ENCODE assay signal across 15 mouse cellular contexts in genomic region chr6:125067571-125067995, GRCm38 (mm10). TPM values are rescaled to one million over a fixed set of nuclear protein-coding genes. Genes with fewer than 3 reads are reported as not detected.
DNase-seq lines count a peak whose midpoint lies in the region; ATAC-seq and TF ChIP-seq lines count a peak whose summit lies in the region.
"Had no signal": no experiment of that assay in that cellular context is flagged by ENCODE, and none has a peak within 500 bp of the region (broad histone marks: within the 10 kb centered on the region; RNA-seq: fewer than 3 reads in every experiment).

Gene Lpar5, plus strand, starts transcription at chr6:125067920.

- WGBS in embryonic facial prominence, embryonic 15.5 days: 46% methylated on average over 8 of the region's 8 CpGs
- 95% methylated on average over 6 of the region's 8 CpGs for WGBS in macrophage (ENCODE audit: missing documents)
- 69% methylated on average over 8 of the region's 8 CpGs for WGBS in hindbrain, embryonic 16.5 days

- ATAC-seq in embryonic facial prominence, embryonic 15.5 days (ENCODE audit: insufficient number of reproducible peaks, low FRiP score, low TSS enrichment, low read depth): no peak
- ATAC-seq in hindbrain, embryonic 16.5 days: no peak
- ATAC-seq: Patski had no signal

- no peak for TF ChIP-seq CTCF in CH12.LX (conservative IDR thresholded peaks at IDR 0.05 in 1 of 2, IDR thresholded peaks at IDR 0.05 in 1 of 2; ENCODE audit: low read depth in 2 of 2, low read length in 2 of 2)

- no peak within 1 kb of the TSS for H3K9ac ChIP-seq in CH12.LX (ENCODE audit: insufficient read depth, low read depth)
- no peak within 1 kb of the TSS for H3K9ac ChIP-seq in embryonic facial prominence, embryonic 15.5 days
- no peak within 1 kb of the TSS for H3K9ac ChIP-seq in hindbrain, embryonic 16.5 days (ENCODE audit: low read depth, low read length)
- H3K9ac ChIP-seq: lung, embryonic 15.5 days; neural tube, embryonic 15.5 days had no signal

- in situ Hi-C loops in CH12.LX (cut with MboI; ENCODE audit: low pct_ligation_motif_present, low pct_unique_long_range_greater_than_20kb, low sequenced_read_pairs): no loop called here

- H3K36me3 ChIP-seq in CH12.LX (replicated peaks in 1 of 2; ENCODE audit: control insufficient read depth in 1 of 2, insufficient read depth in 1 of 2, low read length in 1 of 2): no peaks in the 10 kb centered on the region
- H3K36me3 ChIP-seq in embryonic facial prominence, embryonic 15.5 days: no peaks in the 10 kb centered on the region
- no peaks in the 10 kb centered on the region for H3K36me3 ChIP-seq in macrophage (ENCODE audit: inconsistent target)
- no peaks in the 10 kb centered on the region for H3K36me3 ChIP-seq in hindbrain, embryonic 16.5 days (ENCODE audit: control insufficient read depth, insufficient read depth, low read length)
- H3K36me3 ChIP-seq: lung, embryonic 15.5 days; neural tube, embryonic 15.5 days had no signal

- H3K4me2 ChIP-seq in CH12.LX (ENCODE audit: insufficient read depth, low read depth, poor library complexity, severe bottlenecking): peak within 1 kb of the TSS; percentile 31; the same call in 1 of the 2 replicates
- H3K4me2 ChIP-seq in embryonic facial prominence, embryonic 15.5 days (replicated peaks): 0 out of 2 replicates have a peak within 1 kb of the TSS, but pooled peaks have one; percentile 1
- H3K4me2 ChIP-seq in hindbrain, embryonic 16.5 days (ENCODE audit: low read length): no peak within 1 kb of the TSS
- H3K4me2 ChIP-seq: lung, embryonic 15.5 days; neural tube, embryonic 15.5 days had no signal

- dilution Hi-C loops in CH12.LX (cut with MboI; ENCODE audit: extremely low pct_ligation_motif_present, extremely low pct_unique_long_range_greater_than_20kb, low sequenced_read_pairs): no loop called here

- H3K9me3 ChIP-seq in CH12.LX (replicated peaks; ENCODE audit: low read length): no peaks in the 10 kb centered on the region
- no peaks in the 10 kb centered on the region for H3K9me3 ChIP-seq in embryonic facial prominence, embryonic 15.5 days (replicated peaks)
- no peaks in the 10 kb centered on the region for H3K9me3 ChIP-seq in hindbrain, embryonic 16.5 days (ENCODE audit: control insufficient read depth, low read length)
- H3K9me3 ChIP-seq: lung, embryonic 15.5 days; neural tube, embryonic 15.5 days had no signal

- DNase-seq in CD4-positive, CD25-positive, alpha-beta regulatory T cell, adult 2 months (ENCODE audit: low read depth, low spot score): peak; percentile 52
- DNase-seq in CH12.LX (ENCODE audit: extremely low read depth): no peak
- DNase-seq in retina, embryonic 14.5 days (ENCODE audit: low spot score): no peak
- no peak for DNase-seq in cerebellum, adult 18-20 months
- DNase-seq: cerebellum, adult 9-11 months; midbrain, embryonic 14.5 days; right cerebral cortex, postnatal 4 days had no signal

- no peak for TF ChIP-seq EP300 in CH12.LX (IDR thresholded peaks at IDR 0.05; ENCODE audit: low read length)

- no peak within 1 kb of the TSS for H3K27ac ChIP-seq in CH12.LX (ENCODE audit: insufficient read depth, low read depth)
- H3K27ac ChIP-seq in embryonic facial prominence, embryonic 15.5 days (replicated peaks): peak within 1 kb of the TSS; percentile 4; the same call in 1 of the 2 replicates
- H3K27ac ChIP-seq in macrophage: no peak within 1 kb of the TSS
- no peak within 1 kb of the TSS for H3K27ac ChIP-seq in hindbrain, embryonic 16.5 days (ENCODE audit: low read depth, low read length)
- H3K27ac ChIP-seq: kidney, postnatal 0 days; lung, embryonic 15.5 days; neural tube, embryonic 15.5 days had no signal

- H3K4me3 ChIP-seq in CH12.LX (replicated peaks in 1 of 3; ENCODE audit: low read depth in 2 of 3, low read length in 2 of 3, poor library complexity in 1 of 3): peak within 1 kb of the TSS in 2 of 3 experiments; percentile 25 to 29
- H3K4me3 ChIP-seq in embryonic facial prominence, embryonic 15.5 days (replicated peaks): peak within 1 kb of the TSS; percentile 17; the same call in 1 of the 2 replicates
- no peak within 1 kb of the TSS for H3K4me3 ChIP-seq in macrophage (ENCODE audit: inconsistent target)
- no peak within 1 kb of the TSS for H3K4me3 ChIP-seq in hindbrain, embryonic 16.5 days (ENCODE audit: low read length)
- H3K4me3 ChIP-seq: lung, embryonic 15.5 days; neural tube, embryonic 15.5 days had no signal

- peaks cover 8 to 24% of the 10 kb centered on the region in 2 experiments for H3K4me1 ChIP-seq in CH12.LX (ENCODE audit: control insufficient read depth in 1 of 2, insufficient read depth in 2 of 2)
- peaks cover 16% of the 10 kb centered on the region for H3K4me1 ChIP-seq in embryonic facial prominence, embryonic 15.5 days
- no peaks in the 10 kb centered on the region for H3K4me1 ChIP-seq in hindbrain, embryonic 16.5 days (ENCODE audit: control insufficient read depth, insufficient read depth, low read depth, low read length)

- TF ChIP-seq RAD21 in CH12.LX (IDR thresholded peaks at IDR 0.05; ENCODE audit: low read depth, low read length): no peak

- no peaks in the 10 kb centered on the region for H3K27me3 ChIP-seq in CH12.LX (replicated peaks)
- no peaks in the 10 kb centered on the region for H3K27me3 ChIP-seq in embryonic facial prominence, embryonic 15.5 days
- no peaks in the 10 kb centered on the region for H3K27me3 ChIP-seq in hindbrain, embryonic 16.5 days (replicated peaks; ENCODE audit: control insufficient read depth, insufficient read depth, low read length)
- H3K27me3 ChIP-seq: lung, embryonic 15.5 days; neural tube, embryonic 15.5 days; Patski had no signal

- H3K79me2 ChIP-seq in CH12.LX (replicated peaks; ENCODE audit: control insufficient read depth, extremely low read depth, insufficient read depth, poor library complexity, severe bottlenecking) (no peaks in the 10 kb centered on the region), macrophage (ENCODE audit: inconsistent target) (peaks cover 3% of the 10 kb centered on the region)

- TF ChIP-seq POLR2A in CH12.LX (IDR thresholded peaks at IDR 0.05; ENCODE audit: low read depth, low read length): no peak

TF ChIP-seq in CH12.LX, 34 proteins besides CTCF, POLR2A, EP300 and RAD21:
- TF ChIP-seq ELF1 (IDR thresholded peaks at IDR 0.05; ENCODE audit: low read depth, low read length): no peak

RNA-seq across cellular contexts. Expression of gene Lpar5, which starts in this region (rescaled TPM):
- total RNA-seq in CH12.LX (2012; rRNA removed) (4.4 and 4.5 TPM in 2 replicates), CH12.LX (2014; rRNA removed) (3.3 and 4.8 TPM in 2 replicates)
- polyA plus RNA-seq in CH12.LX (2012; ENCODE audit: insufficient read length, low read depth) (14.4 and 25.9 TPM in 2 replicates), macrophage (2018) (10.0 to 28.0 TPM (median 23.5 TPM) in 3 replicates)
- 3.6 and 5.4 TPM in 2 replicates for polyA plus RNA-seq in embryonic facial prominence, embryonic 15.5 days (2015; fragmentation: Nextera tagmentation; extraction: Ambion mirVana)
- 10 to 100 TPM in 1 of 26 experiments, 1 to 10 TPM in 16, under 1 TPM in 5, not detected in 4; 0.50 to 13.9 (median 1.9) TPM for total RNA-seq in macrophage (2018; cell fraction: chromatin; rRNA removed)
- total RNA-seq in macrophage (2018; cell fraction: cytosol; rRNA removed): 10 to 100 TPM in 23 of 26 experiments, 1 to 10 TPM in 3; 4.7 to 33.3 (median 20.4) TPM
- total RNA-seq in macrophage (2018; cell fraction: nucleus; rRNA removed): 10 to 100 TPM in 19 of 26 experiments, 1 to 10 TPM in 7; 1.1 to 37.2 (median 12.8) TPM
- polyA plus RNA-seq in hindbrain, embryonic 16.5 days (2015; fragmentation: Nextera tagmentation; extraction: Ambion mirVana): 0.36 and 0.85 TPM in 2 replicates
- polyA plus RNA-seq: hindbrain, embryonic 11.5 days; Patski had no signal

Comparison
In these comparisons a context has a peak if more than half of its experiments do, and no peak if none do; other contexts are left out.
1. H3K4me3 ChIP-seq: peak in CH12.LX (2 of 3) and embryonic facial prominence, embryonic 15.5 days (single experiment); none in macrophage (single experiment) and hindbrain, embryonic 16.5 days (single experiment).